Mouse (Mus musculus) heart, adult 2 months (tissue): ENCODE measurements around the gene Hist1h2ag.

ENCODE experiments used
- CTCF ChIP-seq: fragments of 200-600 bp; IDR thresholded peaks from 2 replicates; pipeline ENCODE4 v1.8.1; 2022; ENCODE audit warnings: antibody characterized with exemption, mild to moderate bottlenecking, moderate library complexity
- EP300 ChIP-seq: fragments of 200-500 bp; IDR thresholded peaks from 2 replicates; pipeline ENCODE4 v1.6.1; 2011; ENCODE audit warnings: low read depth, low read length, control low read depth; ENCODE audit not compliant: insufficient read depth
- POLR2A ChIP-seq: fragments of 200-500 bp; IDR thresholded peaks from 2 replicates; pipeline ENCODE4 v1.6.1; 2011; ENCODE audit warnings: mild to moderate bottlenecking, low read depth, low read length, control low read depth; ENCODE audit not compliant: insufficient read depth

GRCm38 (mm10) chr13:22049041-22049440, 6.3 kb upstream of the Hist1h2ag start:
- no peak for TF ChIP-seq CTCF
- TF ChIP-seq EP300: no peak
- no peak for TF ChIP-seq POLR2A
